Mouse (Mus musculus) spleen, embryonic (tissue): ENCODE results near the gene Rnf11.
"Not testable (repeated sequence)": the region's sequence is repeated elsewhere in the genome, so short reads cannot be mapped to it uniquely, and the experiment has no call there.

ENCODE experiments used
- CTCF ChIA-PET: fragments of 350-600 bp; sonication (Branson Sonifier 250); formaldehyde crosslinking; loops from one replicate; lab custom pipeline; 2022; lab: Charles Lee

Rnf11 gene

DNA sequence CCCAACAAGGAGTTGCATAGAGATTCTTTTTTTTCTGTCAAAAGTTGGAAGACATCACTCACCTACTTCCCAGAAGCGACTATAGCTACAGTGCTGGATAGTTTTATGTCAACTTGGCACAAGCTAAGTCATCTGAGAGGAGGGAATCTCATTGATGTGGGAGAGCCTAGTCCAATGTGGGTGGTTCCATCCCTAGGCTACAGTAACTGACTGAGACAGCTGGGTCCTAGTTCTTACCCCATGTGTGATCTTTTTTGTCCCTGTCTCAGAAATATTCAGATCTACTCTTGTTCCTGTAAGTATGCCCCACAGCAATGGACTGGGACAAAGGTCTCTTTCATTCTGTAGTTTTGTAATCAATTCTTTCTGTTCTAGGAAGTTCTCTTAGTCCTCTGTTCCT lies 66.5 kb downstream of the Rnf11 start:
- CTCF ChIA-PET: no interaction called here

- CTCF ChIA-PET: no interaction called here
These were observed 72.3 kb downstream of the Rnf11 start for GRCm38 (mm10) chr4:109412233-109412632.

GRCm38 (mm10) chr4:109411377-109411967 lies 73.1 kb downstream of the Rnf11 start:
- CTCF ChIA-PET: no interaction called here

GRCm38 (mm10) chr4:109410681-109411376 lies 73.7 kb downstream of the Rnf11 start:
- CTCF ChIA-PET: no interaction called here

DNA sequence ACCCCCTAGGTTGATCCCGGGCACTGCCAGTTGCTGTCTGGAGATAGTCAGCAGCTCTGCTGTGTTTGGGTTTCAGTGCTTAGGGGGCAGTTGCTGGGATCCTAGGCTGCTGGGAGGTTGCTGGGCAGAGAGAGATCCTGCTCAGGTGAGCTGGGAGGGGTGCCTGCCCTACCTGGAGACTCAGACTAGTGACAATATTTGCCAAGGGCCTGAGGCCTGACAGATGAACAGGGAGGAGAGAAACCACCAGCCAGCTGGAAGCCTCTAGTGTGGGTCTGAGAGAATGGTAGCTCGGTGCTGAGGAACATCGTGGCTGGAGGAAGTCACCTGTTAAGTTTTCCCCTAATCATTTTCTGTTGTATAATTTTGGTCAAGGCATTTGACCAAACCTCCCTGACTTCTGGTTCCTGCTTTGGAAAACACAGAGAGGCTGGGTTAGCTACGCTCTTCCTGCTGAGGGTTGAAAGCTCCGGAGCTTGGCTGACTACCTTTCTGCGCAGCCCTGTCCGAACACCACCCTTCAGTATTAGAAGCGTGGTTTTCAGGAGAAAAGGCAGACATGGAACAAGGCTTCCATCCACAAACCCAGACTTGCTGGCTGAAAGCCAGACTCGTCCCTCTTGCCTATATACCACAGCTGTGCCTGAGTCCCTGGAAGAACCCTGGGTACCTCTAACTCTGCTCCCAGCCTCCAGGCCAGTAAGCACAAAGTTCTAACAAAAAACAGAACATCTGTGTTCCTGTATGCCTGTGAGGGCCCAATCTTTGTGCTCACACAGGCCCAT lies 76.6 kb downstream of the Rnf11 start:
- CTCF ChIA-PET: interaction anchor here (0.6 kb wide), 1 partner anchor 27 kb away, joined by 5 read pairs; no protein-coding TSS in a partner anchor

GRCm38 (mm10) chr4:109407176-109407520 lies 77.4 kb downstream of the Rnf11 start:
- CTCF ChIA-PET: interaction anchor here (0.6 kb wide), 1 partner anchor 27 kb away, joined by 5 read pairs; no protein-coding TSS in a partner anchor

DNA sequence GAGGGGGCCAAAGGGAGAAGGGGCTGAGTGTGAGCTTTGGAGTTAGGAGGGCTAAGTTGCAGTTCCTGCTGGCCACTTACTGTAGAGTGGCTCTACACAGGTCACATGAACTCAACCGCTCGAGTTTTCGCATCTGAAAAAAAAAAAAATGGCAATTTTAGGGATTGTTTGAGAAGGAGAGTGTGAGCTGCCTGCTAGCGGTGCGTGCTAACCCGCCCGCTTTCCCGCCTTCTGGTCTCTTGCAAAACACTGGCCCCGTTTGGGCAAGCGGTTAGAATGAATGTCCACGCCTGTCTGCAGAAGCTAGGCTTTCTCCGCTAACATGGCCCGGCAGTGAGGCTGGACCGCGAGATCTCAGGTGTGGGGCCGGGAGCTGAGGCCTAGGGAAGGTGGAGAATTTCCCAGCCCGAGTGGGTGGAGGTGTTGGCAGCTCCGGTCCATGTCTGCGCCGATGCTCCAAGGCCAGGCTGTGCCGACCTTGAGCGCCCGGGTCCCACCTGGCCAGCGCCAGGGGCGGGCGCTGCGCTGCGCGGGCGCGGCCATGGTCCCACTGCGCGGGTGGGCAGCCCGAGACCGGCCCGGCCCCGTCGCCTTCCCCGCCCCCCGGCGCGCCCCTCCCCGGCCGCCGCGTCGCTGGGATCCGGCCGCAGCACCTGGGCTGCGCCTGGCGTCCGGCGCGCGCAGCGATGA lies 77.9 kb downstream of the Rnf11 start, which contains the start of gene Ttc39a:
Gene Ttc39a, plus strand, starts transcription at position 138 of the 690 bp plus-strand sequence.
- CTCF ChIA-PET: no interaction called here

- CTCF ChIA-PET: no interaction called here
These were observed 78.5 kb downstream of the Rnf11 start for GRCm38 (mm10) chr4:109406054-109406485.

GRCm38 (mm10) chr4:109405415-109405814 lies 79.1 kb downstream of the Rnf11 start:
- CTCF ChIA-PET: no interaction called here

- CTCF ChIA-PET: not testable (repeated sequence)
These were observed 79.6 kb downstream of the Rnf11 start for GRCm38 (mm10) chr4:109404908-109405307.

DNA sequence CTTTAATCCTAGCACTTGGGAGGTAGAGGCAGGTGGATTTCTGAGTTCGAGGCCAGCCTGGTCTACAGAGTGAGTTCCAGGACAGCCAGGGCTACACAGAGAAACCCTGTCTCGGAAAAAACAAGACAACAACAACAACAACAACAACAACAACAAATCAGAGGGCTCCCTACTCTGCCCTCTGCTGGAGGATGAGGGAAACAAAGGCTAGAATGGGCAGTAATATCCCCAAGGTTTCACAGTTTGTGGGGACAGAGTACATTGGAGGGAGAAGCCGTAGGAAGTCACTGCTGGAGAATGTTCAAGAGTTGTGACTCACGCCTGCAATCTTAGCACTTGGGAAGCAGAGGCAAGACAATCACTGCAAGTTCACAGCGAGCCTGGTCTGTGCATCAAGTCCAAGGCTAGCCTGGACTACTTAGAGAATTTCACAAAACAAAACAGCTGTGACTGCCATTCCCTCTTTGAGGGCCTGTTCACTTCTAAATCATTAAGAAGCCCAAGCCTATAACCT lies 83.3 kb downstream of the Rnf11 start:
- CTCF ChIA-PET: interaction anchor here (0.7 kb wide), 1 partner anchor 13 kb away, joined by 3 read pairs; no protein-coding TSS in a partner anchor
